Mouse (Mus musculus): ENCODE measurements around the gene Ugt1a9. TPM values are rescaled to one million over a fixed set of nuclear protein-coding genes. Genes with fewer than 3 reads are reported as not detected.
"Not testable (repeated sequence)": the region's sequence is repeated elsewhere in the genome, so short reads cannot be mapped to it uniquely, and the experiment has no call there.

Ugt1a9 gene
- polyA plus RNA-seq, 1 experiment from 2014 or later, result not detected

DNA sequence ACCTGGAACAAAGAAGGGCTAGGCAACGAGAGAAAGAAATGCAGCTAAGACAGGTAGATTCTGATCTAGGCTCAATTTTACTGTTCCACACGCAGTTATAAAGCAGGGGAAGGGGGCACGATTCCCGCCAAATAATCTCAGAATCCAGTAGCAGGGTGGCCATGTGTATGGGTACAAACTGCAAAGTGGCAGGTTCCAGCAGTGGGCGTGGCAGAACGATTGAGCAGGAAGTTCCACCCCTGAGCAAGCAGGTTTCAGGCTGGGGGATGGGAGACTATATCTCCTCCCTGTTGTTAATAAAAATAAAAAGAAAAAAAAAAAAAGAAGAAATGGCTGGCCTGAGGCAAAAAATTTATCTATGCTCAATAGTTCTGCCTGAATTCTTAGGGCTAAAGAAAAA lies 42.2 kb downstream of the Ugt1a9 start:
- not testable (repeated sequence) for H3K4me1 ChIP-seq; H3K36me3 ChIP-seq; H3K4me3 ChIP-seq; H3K9ac ChIP-seq; H3K4me2 ChIP-seq; H3K27me3 ChIP-seq; H3K27ac ChIP-seq; H3K9me3 ChIP-seq; ATAC-seq (ENCODE audit: insufficient number of reproducible peaks, low FRiP score, low TSS enrichment, low read depth)
- 93% methylated on average over 6 of the region's 6 CpGs for WGBS

DNA sequence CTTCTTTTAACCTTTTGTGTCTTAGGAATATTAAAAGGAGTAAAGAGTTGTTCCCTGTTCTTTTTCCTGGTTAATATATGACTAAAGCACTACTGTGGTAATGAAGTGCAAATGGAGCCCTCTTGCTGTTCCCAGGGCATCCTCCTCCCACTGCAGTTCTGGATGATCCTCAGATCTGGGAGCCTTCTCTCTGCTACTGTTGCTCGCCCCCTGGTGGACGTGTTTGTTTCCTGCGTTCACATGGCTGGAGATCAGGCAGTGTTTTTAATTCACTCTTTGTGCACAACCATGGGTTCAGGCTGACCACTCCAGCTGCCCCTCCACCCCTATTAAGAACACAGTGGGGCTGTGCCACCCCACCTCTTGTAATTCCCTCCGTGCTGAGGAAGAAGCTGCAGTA lies 50.0 kb downstream of the Ugt1a9 start:
- 6% methylated on average over 4 of the region's 4 CpGs for WGBS
- not testable (repeated sequence) for H3K4me3 ChIP-seq; H3K9ac ChIP-seq; H3K9me3 ChIP-seq; H3K27me3 ChIP-seq; H3K4me1 ChIP-seq; H3K27ac ChIP-seq; H3K4me2 ChIP-seq; ATAC-seq (ENCODE audit: insufficient number of reproducible peaks, low FRiP score, low TSS enrichment, low read depth); H3K36me3 ChIP-seq

DNA sequence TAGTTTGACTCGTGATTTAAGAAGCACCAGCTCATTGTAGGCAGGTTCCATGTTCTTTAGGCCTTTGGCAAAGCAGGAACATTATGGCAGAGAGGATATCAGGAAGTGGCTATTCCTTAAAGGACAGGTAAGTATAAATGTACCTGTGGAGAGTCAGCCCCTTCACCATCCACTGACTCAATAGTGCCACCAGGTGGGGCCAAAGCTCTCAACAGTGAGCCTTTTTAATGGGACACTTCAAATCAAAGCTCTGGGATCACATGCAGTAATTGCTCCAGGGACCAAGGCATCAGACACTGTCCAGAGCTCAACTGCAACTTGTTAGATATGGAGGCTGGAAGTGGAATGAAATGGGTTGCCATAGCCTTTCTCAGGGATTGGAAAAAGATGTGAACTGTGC lies 50.9 kb downstream of the Ugt1a9 start:
- H3K4me3 ChIP-seq; H3K9me3 ChIP-seq; H3K27ac ChIP-seq; H3K36me3 ChIP-seq; H3K4me2 ChIP-seq; H3K9ac ChIP-seq; H3K27me3 ChIP-seq; H3K4me1 ChIP-seq; ATAC-seq (ENCODE audit: insufficient number of reproducible peaks, low FRiP score, low TSS enrichment, low read depth): not testable (repeated sequence)
- no CpG with 5 or more reads among the region's 1 CpGs for whole genome bisulfite sequencing

DNA sequence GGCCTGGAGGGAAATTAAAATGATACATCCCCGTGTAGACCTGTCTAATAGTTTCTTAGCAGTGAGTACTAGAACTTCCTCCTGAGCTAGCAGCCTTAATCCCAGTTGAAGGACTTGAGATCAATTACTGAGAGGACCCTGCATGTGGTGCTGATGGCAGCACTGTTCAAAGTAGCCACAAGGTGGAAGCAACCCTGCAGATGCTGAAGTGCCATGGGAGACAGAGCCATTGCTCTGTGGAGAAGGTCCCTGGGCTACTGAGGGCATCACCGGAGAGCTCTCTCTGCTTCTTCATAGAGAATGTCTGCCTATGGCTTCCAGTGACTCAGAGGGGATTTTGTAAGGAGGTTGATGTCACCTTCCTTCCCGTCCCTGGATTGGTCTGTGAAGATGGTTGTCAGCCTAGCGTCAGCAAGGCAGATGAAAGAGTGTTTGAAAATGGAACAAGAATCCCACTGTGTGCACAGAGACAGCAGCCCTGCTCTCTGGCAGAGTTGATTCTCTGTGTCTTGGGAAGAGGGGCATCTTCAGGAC lies 55.3 kb downstream of the Ugt1a9 start:
- H3K9me3 ChIP-seq; H3K4me1 ChIP-seq; H3K36me3 ChIP-seq; H3K4me3 ChIP-seq; H3K27me3 ChIP-seq; H3K4me2 ChIP-seq; H3K9ac ChIP-seq; H3K27ac ChIP-seq; ATAC-seq (ENCODE audit: insufficient number of reproducible peaks, low FRiP score, low TSS enrichment, low read depth): not testable (repeated sequence)
- WGBS, result 73% methylated on average over 4 of the region's 4 CpGs

DNA sequence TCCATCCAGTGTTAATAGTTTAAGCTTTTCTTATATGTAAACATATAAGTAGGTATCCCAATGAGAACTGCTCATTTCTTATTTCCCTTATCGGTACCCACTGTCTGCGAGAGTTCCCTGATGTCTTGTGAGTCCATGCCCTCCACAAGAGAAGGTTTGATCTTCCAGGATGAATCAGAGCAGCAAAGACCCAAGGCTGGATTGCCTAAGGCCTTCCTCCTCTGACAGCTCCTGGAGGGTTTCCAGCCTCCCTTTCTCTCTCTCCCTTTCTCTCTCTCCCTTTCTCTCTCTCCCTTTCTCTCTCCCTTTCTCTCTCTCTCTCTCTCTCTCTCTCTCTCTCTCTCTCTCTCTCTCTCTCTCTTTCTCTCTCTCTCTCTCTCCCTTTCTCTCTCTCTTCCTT lies 58.5 kb downstream of the Ugt1a9 start:
- H3K4me3 ChIP-seq; H3K4me2 ChIP-seq; H3K27me3 ChIP-seq; H3K9me3 ChIP-seq; H3K9ac ChIP-seq; H3K27ac ChIP-seq; H3K4me1 ChIP-seq; H3K36me3 ChIP-seq; ATAC-seq (ENCODE audit: insufficient number of reproducible peaks, low FRiP score, low TSS enrichment, low read depth): not testable (repeated sequence)
- 86% methylated on average over 2 of the region's 2 CpGs for WGBS

DNA sequence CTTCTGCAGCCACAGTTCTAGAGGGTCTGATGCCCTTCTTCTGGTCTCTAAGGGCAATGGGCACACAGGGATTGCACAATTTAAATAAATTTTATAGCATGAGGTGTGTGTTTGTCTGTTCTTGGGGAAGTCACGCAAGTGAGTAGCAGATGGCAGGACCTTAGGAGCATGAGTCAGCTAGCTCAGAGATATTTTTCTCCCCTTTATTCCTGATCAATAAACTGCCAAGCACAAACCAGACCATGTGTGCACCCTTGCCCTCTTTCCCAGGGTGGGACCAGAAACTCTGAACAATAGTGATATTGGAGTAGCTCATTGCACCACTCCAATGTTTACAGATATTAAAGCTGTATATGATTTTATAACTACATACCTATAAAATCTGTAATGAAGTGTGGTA lies 59.6 kb downstream of the Ugt1a9 start:
- H3K4me2 ChIP-seq; H3K27ac ChIP-seq; H3K36me3 ChIP-seq; H3K4me3 ChIP-seq; H3K27me3 ChIP-seq; H3K9me3 ChIP-seq; ATAC-seq (ENCODE audit: insufficient number of reproducible peaks, low FRiP score, low TSS enrichment, low read depth); H3K4me1 ChIP-seq; H3K9ac ChIP-seq: not testable (repeated sequence)
- WGBS, result 67% methylated on average over 1 of the region's 1 CpGs

DNA sequence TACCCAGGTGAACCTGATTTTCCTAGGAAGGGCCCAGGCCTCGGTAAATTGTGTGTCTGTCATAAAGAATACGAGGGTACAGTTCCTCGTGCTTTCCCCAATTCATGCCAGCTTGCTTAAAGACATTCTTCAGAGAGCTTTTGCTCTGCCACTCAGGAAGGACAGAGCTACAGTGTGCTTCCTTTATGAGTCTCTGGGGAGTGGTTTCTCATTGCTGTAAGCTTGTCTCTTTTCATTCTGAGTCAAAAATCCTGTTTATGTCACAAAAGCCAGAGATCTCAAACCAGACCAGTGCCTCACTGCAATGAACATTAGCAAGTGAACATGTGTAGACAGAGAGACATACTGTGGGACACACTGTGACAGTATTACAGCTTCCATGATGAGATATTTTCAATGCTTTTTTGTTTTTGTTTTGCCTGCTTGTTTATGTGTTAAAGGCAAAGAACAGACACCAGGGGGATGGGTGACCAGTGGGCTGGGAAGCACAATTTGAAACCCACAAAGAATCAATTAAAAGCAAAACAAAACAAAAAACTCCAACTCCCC lies 63.4 kb downstream of the Ugt1a9 start:
- no peak overlapping the region for H3K9ac ChIP-seq
- H3K27ac ChIP-seq, result peak overlapping the region; percentile 69
- no peak overlapping the region for H3K4me3 ChIP-seq
- H3K36me3 ChIP-seq, result no peaks in the 10 kb centered on the region
- WGBS, result 25% methylated on average over 3 of the region's 3 CpGs
- no peak for ATAC-seq (ENCODE audit: insufficient number of reproducible peaks, low FRiP score, low TSS enrichment, low read depth)
- H3K4me1 ChIP-seq, result peaks cover 9% of the 10 kb centered on the region; the same call in 1 of the 2 replicates
- H3K4me2 ChIP-seq, result no peak overlapping the region
- H3K9me3 ChIP-seq, result no peaks in the 10 kb centered on the region
- no peaks in the 10 kb centered on the region for H3K27me3 ChIP-seq

DNA sequence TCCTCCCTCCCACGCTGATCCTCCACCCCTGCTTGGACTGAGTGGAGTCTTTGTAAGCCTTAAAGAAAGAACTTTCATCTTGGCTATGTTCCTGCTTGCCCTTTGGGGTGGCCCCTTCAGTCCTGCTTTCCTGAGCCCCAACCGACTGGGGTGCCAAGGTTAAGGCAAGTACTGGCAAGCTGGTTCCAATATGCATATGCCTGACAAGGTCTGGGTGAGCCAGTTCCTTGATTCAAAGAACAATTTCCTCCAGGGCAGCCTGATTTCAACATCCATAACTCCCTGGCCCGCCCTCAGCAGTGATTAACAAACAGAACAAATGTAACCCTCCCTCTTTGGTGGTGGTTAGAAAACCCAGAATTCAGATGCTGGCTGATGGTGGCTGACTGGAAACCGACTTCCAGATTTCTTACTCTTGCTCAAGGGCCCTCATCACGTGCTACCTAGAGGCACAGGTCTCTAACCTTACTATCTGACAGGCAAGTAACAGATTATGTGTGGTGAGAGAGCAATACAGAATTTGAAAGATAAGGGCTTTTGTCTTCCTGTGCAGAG lies 63.9 kb downstream of the Ugt1a9 start, which contains the start of gene Ugt1a6a:
TSS of gene Ugt1a6a (plus strand) at position 353 of the 555 bp plus-strand sequence.
- not testable (repeated sequence) for H3K27me3 ChIP-seq; H3K36me3 ChIP-seq; H3K4me3 ChIP-seq; H3K4me2 ChIP-seq; H3K4me1 ChIP-seq; ATAC-seq (ENCODE audit: insufficient number of reproducible peaks, low FRiP score, low TSS enrichment, low read depth); H3K9me3 ChIP-seq; H3K9ac ChIP-seq
- whole genome bisulfite sequencing, result 38% methylated on average over 5 of the region's 5 CpGs
- H3K27ac ChIP-seq, result peak within 1 kb of the TSS; percentile 69

DNA sequence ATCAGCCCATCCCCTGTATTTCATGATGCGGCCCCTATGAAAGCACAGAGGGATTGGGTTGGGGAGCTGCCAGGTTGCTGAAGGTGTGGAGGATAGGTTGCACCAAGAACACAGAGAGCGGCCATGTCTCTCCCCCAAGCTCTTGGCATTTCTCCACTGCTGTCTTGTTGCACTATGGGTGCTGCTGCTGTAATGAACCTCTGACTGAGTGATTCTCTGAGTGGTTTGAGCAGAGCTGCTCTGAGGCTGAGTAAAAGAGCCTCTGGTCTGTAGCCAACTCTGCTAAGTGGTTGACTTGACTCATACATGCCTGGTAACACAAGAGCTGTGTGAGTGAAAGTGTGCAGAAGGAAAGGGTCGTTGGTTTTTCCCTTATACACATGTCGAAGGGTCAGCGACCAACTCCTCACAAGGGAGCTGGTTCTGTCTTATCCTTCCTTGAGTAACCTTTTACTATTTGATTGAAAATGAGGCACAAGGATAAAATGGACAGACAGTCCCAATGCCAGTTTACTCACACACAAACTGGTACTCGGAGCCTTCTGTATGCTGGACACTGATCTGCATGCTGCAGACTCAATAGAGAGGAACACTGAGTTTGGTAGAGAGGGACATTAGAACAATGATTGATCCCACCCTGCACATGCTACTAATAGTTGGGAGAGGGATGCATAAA lies 64.8 kb downstream of the Ugt1a9 start:
- H3K4me2 ChIP-seq; H3K9ac ChIP-seq; H3K27ac ChIP-seq; H3K27me3 ChIP-seq; ATAC-seq (ENCODE audit: insufficient number of reproducible peaks, low FRiP score, low TSS enrichment, low read depth); H3K9me3 ChIP-seq; H3K4me1 ChIP-seq; H3K4me3 ChIP-seq; H3K36me3 ChIP-seq: not testable (repeated sequence)
- 78% methylated on average over 6 of the region's 6 CpGs for WGBS

DNA sequence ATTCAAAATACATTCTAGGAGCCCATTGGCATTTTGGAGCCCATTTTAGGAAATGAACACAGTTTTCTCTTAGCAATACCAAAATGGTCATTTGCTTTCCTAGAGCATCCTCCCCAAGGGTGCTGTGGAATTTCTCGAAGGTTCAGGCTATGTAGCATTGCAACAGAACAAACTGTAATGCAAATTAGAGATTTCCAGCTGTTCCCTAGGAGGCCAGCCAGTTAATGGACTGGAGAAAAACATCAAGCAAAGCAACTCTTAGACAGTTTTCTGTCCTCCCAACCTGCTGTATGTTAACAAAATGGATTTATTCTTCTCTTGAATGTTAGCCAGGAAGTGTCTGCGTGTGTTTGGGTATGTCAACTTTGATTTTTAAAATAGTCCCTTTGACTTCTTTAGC lies 66.0 kb downstream of the Ugt1a9 start:
- 65% methylated on average over 2 of the region's 2 CpGs for WGBS
- H3K4me2 ChIP-seq, result no peak overlapping the region
- ATAC-seq (ENCODE audit: insufficient number of reproducible peaks, low FRiP score, low TSS enrichment, low read depth), result no peak
- no peaks in the 10 kb centered on the region for H3K36me3 ChIP-seq
- no peaks in the 10 kb centered on the region for H3K27me3 ChIP-seq
- no peak overlapping the region for H3K9ac ChIP-seq
- peaks cover 9% of the 10 kb centered on the region; the same call in 1 of the 2 replicates for H3K4me1 ChIP-seq
- no peaks in the 10 kb centered on the region for H3K9me3 ChIP-seq
- H3K4me3 ChIP-seq, result no peak overlapping the region
- H3K27ac ChIP-seq, result no peak overlapping the region

DNA sequence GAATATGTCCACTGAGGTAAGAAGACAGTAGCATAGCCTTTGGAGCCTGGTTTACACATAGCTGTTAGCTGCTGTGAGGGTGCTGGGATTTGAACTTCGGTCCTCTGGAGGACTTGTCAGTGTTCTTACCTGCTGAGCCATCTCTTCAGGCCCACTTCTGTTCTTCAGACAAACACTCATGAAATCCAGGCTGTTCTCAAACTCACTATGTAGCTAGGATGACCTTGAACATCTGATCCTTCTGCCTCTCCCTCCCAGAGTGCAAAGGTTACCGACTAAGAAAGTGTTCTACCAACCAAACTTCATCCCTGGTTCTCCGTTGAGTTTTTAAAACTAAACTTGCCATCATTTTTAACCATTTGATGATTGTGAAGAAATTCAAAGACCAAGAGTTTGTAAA lies 66.7 kb downstream of the Ugt1a9 start:
- Histone ChIP-seq H3K9ac (no peak overlapping the region), H3K4me3 (no peak overlapping the region), H3K36me3 (no peaks in the 10 kb centered on the region), H3K4me1 (peaks cover 9% of the 10 kb centered on the region; the same call in 1 of the 2 replicates), H3K27me3 (no peaks in the 10 kb centered on the region), H3K9me3 (no peaks in the 10 kb centered on the region), H3K27ac (no peak overlapping the region), H3K4me2 (no peak overlapping the region)
- no peak for ATAC-seq (ENCODE audit: insufficient number of reproducible peaks, low FRiP score, low TSS enrichment, low read depth)
- 84% methylated on average over 3 of the region's 3 CpGs for WGBS

DNA sequence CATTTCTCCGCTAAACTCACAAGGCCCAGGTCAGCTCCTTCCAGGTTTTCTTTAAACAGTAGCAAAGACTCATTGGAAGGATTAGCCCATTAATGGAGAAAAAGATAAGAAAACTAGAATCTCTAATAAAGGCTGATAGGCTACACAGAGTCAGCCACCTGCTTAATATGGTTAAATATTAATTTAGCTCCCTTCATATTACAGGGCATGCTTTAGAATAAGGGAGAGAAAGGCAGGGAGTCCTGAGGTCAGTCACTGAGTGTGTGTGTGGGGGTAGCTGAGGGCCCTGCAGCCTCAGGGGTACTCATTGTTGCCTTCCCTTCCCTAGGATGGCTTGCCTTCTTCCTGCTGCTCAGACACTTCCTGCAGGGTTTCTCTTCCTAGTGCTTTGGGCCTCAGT lies 67.5 kb downstream of the Ugt1a9 start:
- Histone ChIP-seq H3K9me3 (no peaks in the 10 kb centered on the region), H3K4me3 (no peak overlapping the region), H3K36me3 (no peaks in the 10 kb centered on the region), H3K4me2 (no peak overlapping the region), H3K27me3 (no peaks in the 10 kb centered on the region), H3K9ac (no peak overlapping the region), H3K27ac (no peak overlapping the region), H3K4me1 (peaks cover 9% of the 10 kb centered on the region; the same call in 1 of the 2 replicates)
- WGBS, result 91% methylated on average over 1 of the region's 1 CpGs
- ATAC-seq (ENCODE audit: insufficient number of reproducible peaks, low FRiP score, low TSS enrichment, low read depth), result no peak
